Mouse (Mus musculus) brain, embryonic 14.5 days (tissue): ENCODE data around the gene 1110008P14Rik.

Experiments
- CTCF ChIP-seq: fragments of 200-500 bp; IDR thresholded peaks from 2 replicates; pipeline ENCODE4 v1.5.1; 2012; ENCODE audit warnings: inconsistent platforms, mild to moderate bottlenecking, moderate library complexity, borderline replicate concordance; ENCODE audit not compliant: insufficient read depth, insufficient read length; ENCODE audit errors: extremely low read depth
- POLR2A ChIP-seq: fragments of 200-500 bp; IDR thresholded peaks from 2 replicates; pipeline ENCODE4 v1.6.1; 2012; ENCODE audit warnings: mild to moderate bottlenecking, inconsistent platforms, borderline replicate concordance; ENCODE audit not compliant: poor library complexity, insufficient read depth, insufficient read length, severe bottlenecking; ENCODE audit errors: extremely low read depth

GRCm38 (mm10) chr2:32340836-32341633 is 40.7 kb downstream of the 1110008P14Rik start:
- TF ChIP-seq CTCF (no peak), POLR2A (no peak)
